ENCODE assay signal across 18 mouse cellular contexts in genomic region chr12:54699394-54699793, GRCm38 (mm10).
"Had no signal": no experiment of that assay in that cellular context is flagged by ENCODE, and none has a peak within 500 bp of the region (broad histone marks: within the 10 kb centered on the region; RNA-seq: fewer than 3 reads in every experiment).

No protein-coding gene starts in this region.

- H3K4me3 ChIP-seq: midbrain, embryonic 10.5 days; midbrain, embryonic 12.5 days; myocyte; neural tube, embryonic 13.5 days; neural tube, embryonic 15.5 days had no signal

- H3K9ac ChIP-seq: midbrain, embryonic 12.5 days; neural tube, embryonic 13.5 days; neural tube, embryonic 15.5 days had no signal

- H3K4me2 ChIP-seq: midbrain, embryonic 12.5 days; neural tube, embryonic 13.5 days; neural tube, embryonic 15.5 days had no signal

- H3K27me3 ChIP-seq: midbrain, embryonic 12.5 days; neural tube, embryonic 13.5 days; neural tube, embryonic 15.5 days had no signal

- H3K36me3 ChIP-seq: midbrain, embryonic 10.5 days; midbrain, embryonic 12.5 days; neural tube, embryonic 13.5 days; neural tube, embryonic 15.5 days had no signal

- H3K9me3 ChIP-seq: midbrain, embryonic 10.5 days; midbrain, embryonic 12.5 days; neural tube, embryonic 13.5 days; neural tube, embryonic 15.5 days had no signal

- ATAC-seq: midbrain, embryonic 16.5 days had no signal

- H3K27ac ChIP-seq: midbrain, embryonic 10.5 days; midbrain, embryonic 12.5 days; neural tube, embryonic 13.5 days; neural tube, embryonic 15.5 days had no signal

- DNase-seq: lung, adult 18-20 months; lung, postnatal 10 days; lung, postnatal 4 days; midbrain, embryonic 14.5 days; retina, postnatal 1 day; right cerebral cortex, adult 18-20 months; right cerebral cortex, postnatal 25 days; right cerebral cortex, postnatal 4 days; spleen, adult 18-20 months; thymus, adult 18-20 months; thymus, postnatal 14 days; thymus, postnatal 36 days had no signal
